Mouse (Mus musculus) cerebellum, adult 2 months (tissue): ENCODE measurements around the gene Zfp595. TPM values are rescaled to one million over a fixed set of nuclear protein-coding genes. Genes with fewer than 3 reads are reported as not detected.
"Not testable (repeated sequence)": the region's sequence is repeated elsewhere in the genome, so short reads cannot be mapped to it uniquely, and the experiment has no call there.

Source experiments
- DNase-seq, 2 experiments: peaks; one replicate each; pipeline ENCODE4 v3.0.0; 2021
- H3K27ac ChIP-seq: fragments of 200-500 bp; 2 replicates; pipeline ENCODE4 v1.5.1; 2012; ENCODE audit warnings: low read length, control low read depth, inconsistent platforms; ENCODE audit not compliant: insufficient read depth
- H3K27me3 ChIP-seq: fragments of 200-500 bp; 2 replicates; pipeline ENCODE4 v1.6.1; 2012; ENCODE audit warnings: inconsistent platforms, mild to moderate bottlenecking, low read length, moderate library complexity; ENCODE audit not compliant: control insufficient read depth, insufficient read depth
- H3K4me1 ChIP-seq: fragments of 200-500 bp; 2 replicates; pipeline ENCODE4 v1.6.1; 2011; ENCODE audit warnings: low read length; ENCODE audit not compliant: control insufficient read depth, insufficient read depth
- H3K4me3 ChIP-seq: fragments of 200-500 bp; replicated peaks from 2 replicates; pipeline ENCODE3; 2011; ENCODE audit warnings: mild to moderate bottlenecking, low read depth, low read length, control low read depth; ENCODE audit not compliant: insufficient read depth
- CTCF ChIP-seq: fragments of 200-500 bp; IDR thresholded peaks from 2 replicates; pipeline ENCODE4 v1.5.1; 2011; ENCODE audit warnings: low read depth, mild to moderate bottlenecking, control low read depth, low read length, moderate library complexity, borderline replicate concordance; ENCODE audit not compliant: insufficient read depth
- POLR2A ChIP-seq: fragments of 200-500 bp; IDR thresholded peaks from 2 replicates; pipeline ENCODE4 v1.6.1; 2011; ENCODE audit warnings: low read length, control low read depth, borderline replicate concordance; ENCODE audit not compliant: insufficient read depth
- WGBS: fragments of 180-500 bp; shearing (Covaris S2); methylation state at CpG from one replicate; pipeline ENCODE4 v1.1.7; 2018; 5-methylcytosine and 5-hydroxymethylcytosine counted together
- polyA plus RNA-seq: library from polyadenylated mRNA; depleted of rRNA; stranded (reverse); fragments of >200 nt; gene quantifications from 2 replicates; pipeline ENCODE4 v1.2.3, GENCODE M21; 2012; rRNA removed

Gene Zfp595
- polyA plus RNA-seq, 1 experiment: 2.4 TPM

DNA sequence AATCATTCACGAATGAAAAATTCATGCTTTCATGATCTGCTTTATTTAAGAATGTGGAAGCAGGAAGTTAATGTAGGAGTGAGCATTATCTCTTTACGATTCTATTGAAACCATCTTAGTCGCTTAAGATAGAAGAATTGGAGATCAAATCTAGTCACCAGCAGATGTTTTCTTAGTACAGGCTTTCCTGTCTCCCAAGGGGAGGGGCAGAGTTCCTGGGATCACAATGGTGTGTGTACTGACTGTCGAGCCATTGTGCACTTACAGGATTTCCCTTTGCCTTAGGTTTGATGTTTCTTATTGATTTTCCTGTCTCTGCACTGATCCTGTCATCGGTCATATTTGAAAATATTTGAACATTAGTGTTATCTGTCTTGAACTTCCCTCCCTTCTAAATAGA is 25.7 kb downstream of the Zfp595 start:
- H3K27ac ChIP-seq: no peak overlapping the region
- TF ChIP-seq CTCF (no peak), POLR2A (no peak)
- H3K27me3 ChIP-seq: no peaks in the 10 kb centered on the region
- H3K4me1 ChIP-seq: no peaks in the 10 kb centered on the region
- no peak for DNase-seq
- no peak overlapping the region for H3K4me3 ChIP-seq
- 24% methylated on average over 5 of the region's 5 CpGs for WGBS

DNA sequence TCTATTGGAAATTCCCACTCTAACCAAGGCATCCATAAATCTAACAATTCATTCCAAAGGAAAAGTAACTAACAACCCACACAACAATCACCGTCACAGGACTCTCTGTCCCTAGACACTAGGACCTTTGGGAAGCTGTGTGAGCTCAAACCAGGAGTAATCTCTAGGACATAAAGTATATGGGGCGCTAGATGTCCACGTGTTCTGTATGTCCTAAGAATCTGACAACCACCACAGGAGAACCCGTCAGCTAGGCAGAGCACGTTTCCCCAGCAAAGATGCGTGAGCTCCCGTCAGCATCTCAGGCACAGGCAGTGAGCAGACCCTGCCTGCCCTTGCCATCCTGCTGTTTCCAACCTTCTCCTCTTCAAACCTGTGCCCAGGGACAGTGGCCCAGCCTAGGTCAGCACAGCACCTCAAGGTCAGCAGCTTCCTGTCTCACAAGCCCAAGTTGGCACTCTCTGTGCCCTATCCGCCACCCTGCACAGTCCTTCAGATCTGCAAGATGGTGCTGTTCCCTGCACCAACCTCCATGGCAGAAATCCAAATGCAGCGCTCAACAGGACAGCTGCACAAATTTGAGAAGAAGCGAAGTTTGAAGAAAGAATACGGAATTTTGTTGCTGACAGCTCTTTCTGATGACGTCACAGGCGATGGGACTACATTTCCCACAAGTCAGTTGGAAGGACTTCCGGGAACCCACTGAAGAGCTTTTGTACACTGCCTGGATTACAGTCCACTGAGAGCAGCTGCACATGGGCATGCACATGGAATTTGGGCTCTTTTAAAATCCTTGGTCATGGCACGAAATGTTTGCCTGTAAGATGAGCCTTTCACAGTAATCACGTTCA is 26.3 kb downstream of the Zfp595 start, which contains the start of gene Zfp457:
TSS of gene Zfp457 (minus strand) at position 664 of the 851 bp plus-strand sequence.
- no peaks in the 10 kb centered on the region for H3K27me3 ChIP-seq
- no peaks in the 10 kb centered on the region for H3K4me1 ChIP-seq
- DNase-seq: peak; percentile 92
- TF ChIP-seq POLR2A: peak; percentile 77; the same call in 1 of the 2 replicates
- no peak for TF ChIP-seq CTCF
- peak within 1 kb of the TSS; percentile 57 for H3K27ac ChIP-seq
- 4% methylated on average over 16 of the region's 16 CpGs for WGBS
- peak within 1 kb of the TSS; percentile 94 for H3K4me3 ChIP-seq

DNA sequence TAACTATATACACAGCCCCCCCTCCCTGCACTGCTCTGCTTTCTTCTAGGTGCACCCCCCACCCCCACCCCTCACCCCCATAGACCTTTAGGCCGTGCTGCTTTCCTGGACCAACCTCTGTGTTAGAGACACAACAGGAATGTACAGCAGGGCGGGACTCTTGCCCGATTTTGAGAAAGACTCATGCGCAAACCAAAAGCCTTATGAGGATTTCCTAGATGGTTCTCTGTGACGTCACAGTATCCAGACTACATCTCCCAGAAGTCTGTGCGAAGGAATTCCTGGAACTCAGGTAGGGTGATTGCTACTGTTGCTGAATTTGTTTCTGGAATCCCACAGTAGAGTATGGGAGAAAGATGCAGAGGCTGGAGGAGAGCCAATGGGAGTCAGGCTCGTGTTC is 54.1 kb downstream of the Zfp595 start, which contains the start of gene Zfp458:
TSS of gene Zfp458 (minus strand) at position 153 of the 400 bp plus-strand sequence.
- Histone ChIP-seq H3K4me3 (no peak within 1 kb of the TSS), H3K27ac (no peak within 1 kb of the TSS), H3K4me1 (no peaks in the 10 kb centered on the region), H3K27me3 (no peaks in the 10 kb centered on the region)
- TF ChIP-seq POLR2A: no peak
- WGBS: 41% methylated on average over 7 of the region's 7 CpGs
- peak in 1 of 2 experiments; percentile 13 for DNase-seq

DNA sequence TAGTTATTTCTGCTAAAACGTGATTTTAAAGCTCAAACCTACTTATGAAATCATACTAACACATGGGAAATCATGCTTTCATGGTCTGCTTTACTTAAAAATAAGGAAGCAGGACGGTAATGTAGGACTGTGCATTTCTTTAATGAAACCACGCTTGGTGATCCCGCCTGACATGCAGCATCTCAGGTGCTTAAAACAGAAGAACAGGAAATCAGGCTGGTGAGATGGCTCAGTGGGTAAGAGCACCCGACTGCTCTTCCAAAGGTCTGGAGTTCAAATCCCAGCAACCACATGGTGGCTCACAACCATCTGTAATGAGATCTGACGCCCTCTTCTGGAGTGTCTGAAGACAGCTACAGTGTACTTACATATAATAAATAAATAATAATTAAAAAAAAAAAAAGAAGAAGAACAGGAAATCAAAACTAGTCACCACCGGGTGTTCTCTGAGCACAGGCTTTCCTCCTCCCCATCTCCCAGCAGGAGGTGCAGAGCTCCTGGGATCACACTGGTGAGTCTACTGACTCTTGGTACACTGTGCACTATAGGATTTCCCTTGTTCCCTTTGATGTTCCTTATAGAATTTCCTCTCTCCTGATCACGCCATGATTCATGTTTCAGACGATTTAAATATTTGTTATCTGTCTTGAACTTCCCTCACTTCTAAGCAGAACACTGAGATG is 62.8 kb downstream of the Zfp595 start:
- Histone ChIP-seq H3K4me3 (peak overlapping the region; percentile 91), H3K27ac (0 out of 2 replicates have a peak overlapping the region, but pooled peaks have one; percentile 17)
- H3K27me3 ChIP-seq, H3K4me1 ChIP-seq: not testable (repeated sequence)
- 45% methylated on average over 8 of the region's 9 CpGs for WGBS
- peak in 1 of 2 experiments; percentile 4 for DNase-seq

DNA sequence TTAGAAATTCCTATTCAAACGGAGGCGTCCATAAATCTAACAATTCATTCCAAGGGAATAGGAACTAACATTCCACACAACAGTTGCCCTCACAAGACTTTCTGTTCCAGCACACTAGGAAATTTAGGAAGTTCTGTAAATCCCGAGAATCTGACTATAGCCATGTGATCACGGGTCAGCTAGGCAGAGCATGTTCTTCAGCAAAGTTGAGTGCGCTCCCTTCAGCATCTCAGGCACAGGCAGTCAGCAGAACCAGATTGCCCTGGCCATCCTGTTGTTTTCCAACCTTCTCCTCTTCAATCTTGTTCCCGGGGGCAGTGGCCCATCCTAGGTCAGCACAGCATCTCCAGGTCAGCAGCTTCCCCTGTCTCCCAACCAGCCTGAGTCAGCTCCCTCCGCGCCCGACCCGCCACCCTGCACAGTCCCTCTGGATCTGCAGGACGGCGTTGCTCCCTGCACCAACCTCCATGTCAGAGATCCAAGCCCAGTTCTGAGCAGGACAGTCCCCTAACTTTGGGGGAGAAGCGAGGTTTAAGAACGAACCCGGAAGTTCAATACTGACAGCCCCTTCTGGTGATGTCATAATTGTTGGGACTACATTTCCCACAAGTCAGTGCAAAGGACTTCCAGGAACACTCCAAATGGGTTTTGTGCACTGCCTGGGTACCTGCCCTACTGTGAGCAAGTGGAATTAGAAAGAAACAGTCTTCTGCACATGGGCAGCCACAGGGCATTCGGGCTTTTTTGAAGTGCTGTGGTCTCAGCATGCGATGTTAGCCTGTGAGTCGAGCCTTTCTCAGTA is 63.6 kb downstream of the Zfp595 start:
- peak overlapping the region; percentile 91 for H3K4me3 ChIP-seq
- H3K27ac ChIP-seq: peak overlapping the region; percentile 22; the same call in 1 of the 2 replicates
- DNase-seq: peak; percentile 75 to 88
- WGBS: 6% methylated on average over 18 of the region's 18 CpGs
- no peaks in the 10 kb centered on the region for H3K27me3 ChIP-seq
- H3K4me1 ChIP-seq: no peaks in the 10 kb centered on the region
- no peak for TF ChIP-seq CTCF
- TF ChIP-seq POLR2A: peak; percentile 58; the same call in 1 of the 2 replicates

Other genes starting within 250 kb of the Zfp595 start
- 2.6 and 2.8 TPM in 2 replicates for gene Zfp708, start 234.6 kb downstream of the Zfp595 start, polyA plus RNA-seq
- gene Gm28557, start 224.0 kb downstream of the Zfp595 start, polyA plus RNA-seq: 1.9 and 2.0 TPM in 2 replicates
- gene Rslcan18, start 216.3 kb downstream of the Zfp595 start, polyA plus RNA-seq: 0.16 TPM in 2 replicates
- 2.6 and 3.2 TPM in 2 replicates for gene Zfp759, start 210.9 kb downstream of the Zfp595 start, polyA plus RNA-seq
- gene Rsl1, start 159.4 kb downstream of the Zfp595 start, polyA plus RNA-seq: 3.0 and 3.1 TPM in 2 replicates
- gene Zfp455, start 138.1 kb downstream of the Zfp595 start, polyA plus RNA-seq: 0.84 and 1.1 TPM in 2 replicates
- gene Zfp458, start 54.1 kb downstream of the Zfp595 start, polyA plus RNA-seq: 4.0 TPM in 2 replicates
- 2.9 and 3.4 TPM in 2 replicates for gene Zfp457, start 26.1 kb downstream of the Zfp595 start, polyA plus RNA-seq
- gene Gm28044, start 28.0 kb upstream of the Zfp595 start, polyA plus RNA-seq: 0.43 TPM in 1 of 2 replicates, not detected in the other
- 0.44 and 0.59 TPM in 2 replicates for gene Zfp953, start 28.0 kb upstream of the Zfp595 start, polyA plus RNA-seq
- not detected in 2 replicates for gene Gm28041, start 43.2 kb upstream of the Zfp595 start, polyA plus RNA-seq
- gene Zfp456, start 43.2 kb upstream of the Zfp595 start, polyA plus RNA-seq: 0.30 and 0.77 TPM in 2 replicates
- gene Zfp429, start 67.2 kb upstream of the Zfp595 start, polyA plus RNA-seq: 2.9 and 3.2 TPM in 2 replicates
- 0.97 and 1.0 TPM in 2 replicates for gene Zfp459, start 88.8 kb upstream of the Zfp595 start, polyA plus RNA-seq
- gene Zfp874a, start 119.1 kb upstream of the Zfp595 start, polyA plus RNA-seq: 7.4 and 8.4 TPM in 2 replicates
- 10.0 and 12.6 TPM in 2 replicates for gene Zfp874b, start 151.7 kb upstream of the Zfp595 start, polyA plus RNA-seq
- gene Zfp58, start 168.0 kb upstream of the Zfp595 start, polyA plus RNA-seq: 7.1 and 7.7 TPM in 2 replicates
- gene Gm26965, start 193.6 kb upstream of the Zfp595 start, polyA plus RNA-seq: not detected in 2 replicates
- gene Zfp87, start 193.6 kb upstream of the Zfp595 start, polyA plus RNA-seq: 27.9 and 29.0 TPM in 2 replicates
- gene Zfp748, start 221.3 kb upstream of the Zfp595 start, polyA plus RNA-seq: 6.8 and 7.0 TPM in 2 replicates